Mouse (Mus musculus): ENCODE measurements around the gene Klf7. TPM values are rescaled to one million over a fixed set of nuclear protein-coding genes. Genes with fewer than 3 reads are reported as not detected.

Gene Klf7
- polyA plus RNA-seq, 1 experiment, result 22.6 TPM

GRCm38 (mm10) chr1:64080263-64080662, 41.8 kb downstream of the Klf7 start:
- Histone ChIP-seq H3K9ac (ENCODE audit: low read depth, poor library complexity, severe bottlenecking) (no peak overlapping the region), H3K4me1 (ENCODE audit: control insufficient read depth, insufficient read depth, low read length) (no peaks in the 10 kb centered on the region), H3K4me3 (ENCODE audit: low read depth, low read length) (no peak overlapping the region), H3K9me3 (replicated peaks; ENCODE audit: control insufficient read depth, insufficient read depth, low read length, poor library complexity, severe bottlenecking) (no peaks in the 10 kb centered on the region), H3K27ac (ENCODE audit: insufficient read depth, low read length) (no peak overlapping the region), H3K36me3 (ENCODE audit: control insufficient read depth, insufficient read depth, low read length, poor library complexity, severe bottlenecking) (no peaks in the 10 kb centered on the region), H3K27me3 (ENCODE audit: control insufficient read depth, insufficient read depth, low read length, poor library complexity, severe bottlenecking) (no peaks in the 10 kb centered on the region)
- TF ChIP-seq POLR2A (IDR thresholded peaks at IDR 0.05; ENCODE audit: insufficient read depth, low read length), result no peak
- TF ChIP-seq CTCF (IDR thresholded peaks at IDR 0.05; ENCODE audit: low read depth, low read length), result no peak
- no peak for TF ChIP-seq EP300 (IDR thresholded peaks at IDR 0.05; ENCODE audit: insufficient read depth, low read depth, low read length)

- Histone ChIP-seq H3K4me3 (ENCODE audit: low read depth, low read length) (peak overlapping the region; percentile 15), H3K27ac (ENCODE audit: insufficient read depth, low read length) (no peak overlapping the region), H3K9me3 (replicated peaks; ENCODE audit: control insufficient read depth, insufficient read depth, low read length, poor library complexity, severe bottlenecking) (no peaks in the 10 kb centered on the region), H3K4me1 (ENCODE audit: control insufficient read depth, insufficient read depth, low read length) (no peaks in the 10 kb centered on the region), H3K9ac (ENCODE audit: low read depth, poor library complexity, severe bottlenecking) (no peak overlapping the region), H3K36me3 (ENCODE audit: control insufficient read depth, insufficient read depth, low read length, poor library complexity, severe bottlenecking) (no peaks in the 10 kb centered on the region), H3K27me3 (ENCODE audit: control insufficient read depth, insufficient read depth, low read length, poor library complexity, severe bottlenecking) (no peaks in the 10 kb centered on the region)
- no peak for TF ChIP-seq EP300 (IDR thresholded peaks at IDR 0.05; ENCODE audit: insufficient read depth, low read depth, low read length)
- TF ChIP-seq POLR2A (IDR thresholded peaks at IDR 0.05; ENCODE audit: insufficient read depth, low read length), result no peak
- no peak for TF ChIP-seq CTCF (IDR thresholded peaks at IDR 0.05; ENCODE audit: low read depth, low read length)
These were observed 43.3 kb downstream of the Klf7 start for GRCm38 (mm10) chr1:64078747-64079211.

- H3K9me3 ChIP-seq (replicated peaks; ENCODE audit: control insufficient read depth, insufficient read depth, low read length, poor library complexity, severe bottlenecking), result no peaks in the 10 kb centered on the region
- TF ChIP-seq EP300 (IDR thresholded peaks at IDR 0.05; ENCODE audit: insufficient read depth, low read depth, low read length) (no peak), POLR2A (IDR thresholded peaks at IDR 0.05; ENCODE audit: insufficient read depth, low read length) (no peak), CTCF (IDR thresholded peaks at IDR 0.05; ENCODE audit: low read depth, low read length) (no peak)
- H3K4me3 ChIP-seq (ENCODE audit: low read depth, low read length), result no peak overlapping the region
- H3K27me3 ChIP-seq (ENCODE audit: control insufficient read depth, insufficient read depth, low read length, poor library complexity, severe bottlenecking), result no peaks in the 10 kb centered on the region
- no peak overlapping the region for H3K27ac ChIP-seq (ENCODE audit: insufficient read depth, low read length)
- no peak overlapping the region for H3K9ac ChIP-seq (ENCODE audit: low read depth, poor library complexity, severe bottlenecking)
- H3K36me3 ChIP-seq (ENCODE audit: control insufficient read depth, insufficient read depth, low read length, poor library complexity, severe bottlenecking), result no peaks in the 10 kb centered on the region
- H3K4me1 ChIP-seq (ENCODE audit: control insufficient read depth, insufficient read depth, low read length), result no peaks in the 10 kb centered on the region
These were observed 43.9 kb downstream of the Klf7 start for GRCm38 (mm10) chr1:64078011-64078746.

GRCm38 (mm10) chr1:64074051-64074450, 48.0 kb downstream of the Klf7 start:
- Histone ChIP-seq H3K27me3 (ENCODE audit: control insufficient read depth, insufficient read depth, low read length, poor library complexity, severe bottlenecking) (no peaks in the 10 kb centered on the region), H3K27ac (ENCODE audit: insufficient read depth, low read length) (no peak overlapping the region), H3K4me1 (ENCODE audit: control insufficient read depth, insufficient read depth, low read length) (no peaks in the 10 kb centered on the region), H3K4me3 (ENCODE audit: low read depth, low read length) (no peak overlapping the region), H3K36me3 (ENCODE audit: control insufficient read depth, insufficient read depth, low read length, poor library complexity, severe bottlenecking) (no peaks in the 10 kb centered on the region), H3K9ac (ENCODE audit: low read depth, poor library complexity, severe bottlenecking) (no peak overlapping the region), H3K9me3 (replicated peaks; ENCODE audit: control insufficient read depth, insufficient read depth, low read length, poor library complexity, severe bottlenecking) (no peaks in the 10 kb centered on the region)
- TF ChIP-seq CTCF (IDR thresholded peaks at IDR 0.05; ENCODE audit: low read depth, low read length) (no peak), POLR2A (IDR thresholded peaks at IDR 0.05; ENCODE audit: insufficient read depth, low read length) (no peak), EP300 (IDR thresholded peaks at IDR 0.05; ENCODE audit: insufficient read depth, low read depth, low read length) (no peak)

GRCm38 (mm10) chr1:64070947-64071346, 51.1 kb downstream of the Klf7 start:
- H3K4me1 ChIP-seq (ENCODE audit: control insufficient read depth, insufficient read depth, low read length), result peaks cover 3% of the 10 kb centered on the region
- TF ChIP-seq CTCF (IDR thresholded peaks at IDR 0.05; ENCODE audit: low read depth, low read length) (no peak), EP300 (IDR thresholded peaks at IDR 0.05; ENCODE audit: insufficient read depth, low read depth, low read length) (no peak), POLR2A (IDR thresholded peaks at IDR 0.05; ENCODE audit: insufficient read depth, low read length) (no peak)
- no peaks in the 10 kb centered on the region for H3K27me3 ChIP-seq (ENCODE audit: control insufficient read depth, insufficient read depth, low read length, poor library complexity, severe bottlenecking)
- no peak overlapping the region for H3K27ac ChIP-seq (ENCODE audit: insufficient read depth, low read length)
- no peak overlapping the region for H3K4me3 ChIP-seq (ENCODE audit: low read depth, low read length)
- H3K9me3 ChIP-seq (replicated peaks; ENCODE audit: control insufficient read depth, insufficient read depth, low read length, poor library complexity, severe bottlenecking), result no peaks in the 10 kb centered on the region
- H3K9ac ChIP-seq (ENCODE audit: low read depth, poor library complexity, severe bottlenecking), result no peak overlapping the region
- no peaks in the 10 kb centered on the region for H3K36me3 ChIP-seq (ENCODE audit: control insufficient read depth, insufficient read depth, low read length, poor library complexity, severe bottlenecking)
